Mouse (Mus musculus) neural tube, embryonic 15.5 days (tissue): ENCODE measurements around the gene Ift22. TPM values are rescaled to one million over a fixed set of nuclear protein-coding genes. Genes with fewer than 3 reads are reported as not detected.
"Not testable (repeated sequence)": the region's sequence is repeated elsewhere in the genome, so short reads cannot be mapped to it uniquely, and the experiment has no call there.

Experiments used
- ATAC-seq: fragments of 200-750 bp; cut with Nextera tagmentation; 2 replicates; pipeline ENCODE4 v1.8.0; 2017; ENCODE audit warnings: mild to moderate bottlenecking, moderate TSS enrichment, moderate library complexity; ENCODE audit not compliant: low FRiP score
- H3K27ac ChIP-seq: fragments of 300-500 bp; sonication (generic); replicated peaks from 2 replicates; pipeline ENCODE4 v1.5.1; 2015; ENCODE audit warnings: mild to moderate bottlenecking, inconsistent platforms
- H3K27me3 ChIP-seq: fragments of 300-500 bp; sonication (generic); replicated peaks from 2 replicates; pipeline ENCODE4 v1.6.1; 2015; ENCODE audit warnings: inconsistent platforms
- H3K36me3 ChIP-seq: fragments of 300-500 bp; sonication (generic); 2 replicates; pipeline ENCODE4 v1.6.1; 2015; ENCODE audit warnings: inconsistent platforms
- H3K4me1 ChIP-seq: fragments of 300-500 bp; sonication (generic); 2 replicates; pipeline ENCODE4 v1.6.1; 2015; ENCODE audit warnings: inconsistent platforms
- H3K4me2 ChIP-seq: fragments of 300-500 bp; sonication (generic); 2 replicates; pipeline ENCODE4 v1.6.1; 2015; ENCODE audit warnings: inconsistent platforms, mild to moderate bottlenecking, moderate library complexity
- H3K4me3 ChIP-seq: fragments of 300-500 bp; sonication (generic); replicated peaks from 2 replicates; pipeline ENCODE4 v1.5.1; 2015; ENCODE audit warnings: mild to moderate bottlenecking, inconsistent platforms
- H3K9ac ChIP-seq: fragments of 300-500 bp; sonication (generic); replicated peaks from 2 replicates; pipeline ENCODE4 v1.6.1; 2015; ENCODE audit warnings: mild to moderate bottlenecking, inconsistent platforms
- H3K9me3 ChIP-seq: fragments of 300-500 bp; sonication (generic); replicated peaks from 2 replicates; pipeline ENCODE4 v1.6.1; 2016; ENCODE audit warnings: inconsistent platforms
- WGBS: fragments of 180-500 bp; shearing (Covaris S2); methylation state at CpG from one replicate; pipeline ENCODE4 v1.1.7; 2015; ENCODE audit warnings: mixed read lengths; 5-methylcytosine and 5-hydroxymethylcytosine counted together
- polyA plus RNA-seq: library from polyadenylated mRNA; unstranded; fragments of >200 nt; fragmentation: Nextera tagmentation; extraction: Ambion mirVana; gene quantifications from 2 replicates; pipeline ENCODE4 v1.2.1, GENCODE M21; 2015

Ift22 gene
- polyA plus RNA-seq, 1 experiment from 2014 or later, result 115 TPM

GRCm38 (mm10) chr5:136935905-136936695 lies 28.1 kb downstream of the Ift22 start:
- Histone ChIP-seq H3K27me3 (no peaks in the 10 kb centered on the region), H3K9me3 (no peaks in the 10 kb centered on the region), H3K9ac (no peak overlapping the region), H3K4me2 (no peak overlapping the region), H3K36me3 (no peaks in the 10 kb centered on the region), H3K27ac (no peak overlapping the region), H3K4me3 (no peak overlapping the region), H3K4me1 (no peaks in the 10 kb centered on the region)
- WGBS, result 67% methylated on average over 7 of the region's 7 CpGs
- ATAC-seq, result no peak

GRCm38 (mm10) chr5:136936750-136937149 lies 28.8 kb downstream of the Ift22 start:
- Histone ChIP-seq H3K4me3 (no peak overlapping the region), H3K9me3 (no peaks in the 10 kb centered on the region)
- ATAC-seq, result no peak

GRCm38 (mm10) chr5:136937621-136938020 lies 29.7 kb downstream of the Ift22 start:
- 94% methylated on average over 5 of the region's 5 CpGs for WGBS
- Histone ChIP-seq H3K4me3 (no peak overlapping the region), H3K9me3 (no peaks in the 10 kb centered on the region), H3K4me1 (no peaks in the 10 kb centered on the region), H3K27me3 (no peaks in the 10 kb centered on the region), H3K36me3 (no peaks in the 10 kb centered on the region), H3K4me2 (no peak overlapping the region), H3K27ac (no peak overlapping the region), H3K9ac (no peak overlapping the region)
- ATAC-seq, result no peak

More at GRCm38 (mm10) chr5:136936750-136937149, 28.8 kb downstream of the Ift22 start:
- Histone ChIP-seq H3K36me3 (no peaks in the 10 kb centered on the region), H3K4me2 (no peak overlapping the region), H3K4me1 (no peaks in the 10 kb centered on the region), H3K27me3 (no peaks in the 10 kb centered on the region), H3K27ac (no peak overlapping the region), H3K9ac (no peak overlapping the region)
- 89% methylated on average over 6 of the region's 6 CpGs for WGBS

- no peak for ATAC-seq
- no peak overlapping the region for H3K9ac ChIP-seq
- no peaks in the 10 kb centered on the region for H3K27me3 ChIP-seq
- WGBS, result 64% methylated on average over 7 of the region's 7 CpGs
- no peaks in the 10 kb centered on the region for H3K4me1 ChIP-seq
- H3K27ac ChIP-seq, result no peak overlapping the region
- H3K4me2 ChIP-seq, result no peak overlapping the region
- H3K4me3 ChIP-seq, result no peak overlapping the region
- H3K9me3 ChIP-seq, result no peaks in the 10 kb centered on the region
- no peaks in the 10 kb centered on the region for H3K36me3 ChIP-seq
Observed at GRCm38 (mm10) chr5:136939284-136939683, 31.3 kb downstream of the Ift22 start.

GRCm38 (mm10) chr5:136940029-136940428 lies 32.1 kb downstream of the Ift22 start:
- not testable (repeated sequence) for H3K36me3 ChIP-seq, H3K27me3 ChIP-seq, H3K4me1 ChIP-seq, H3K9me3 ChIP-seq, ATAC-seq, H3K9ac ChIP-seq, H3K4me3 ChIP-seq, H3K27ac ChIP-seq, H3K4me2 ChIP-seq
- 87% methylated on average over 6 of the region's 6 CpGs for WGBS

GRCm38 (mm10) chr5:136940845-136941560 lies 33.1 kb downstream of the Ift22 start:
- no peak for ATAC-seq
- Histone ChIP-seq H3K27ac (no peak overlapping the region), H3K9ac (no peak overlapping the region), H3K4me2 (no peak overlapping the region), H3K4me1 (no peaks in the 10 kb centered on the region), H3K27me3 (no peaks in the 10 kb centered on the region), H3K9me3 (no peaks in the 10 kb centered on the region), H3K36me3 (no peaks in the 10 kb centered on the region), H3K4me3 (no peak overlapping the region)
- WGBS, result 87% methylated on average over 12 of the region's 12 CpGs

GRCm38 (mm10) chr5:136942781-136943180 lies 34.8 kb downstream of the Ift22 start:
- H3K36me3 ChIP-seq, result no peaks in the 10 kb centered on the region
- H3K9ac ChIP-seq, result no peak overlapping the region
- no peaks in the 10 kb centered on the region for H3K4me1 ChIP-seq
- no peak for ATAC-seq
- H3K27me3 ChIP-seq, result no peaks in the 10 kb centered on the region
- no peak overlapping the region for H3K4me2 ChIP-seq
- WGBS, result 83% methylated on average over 3 of the region's 3 CpGs
- H3K9me3 ChIP-seq, result no peaks in the 10 kb centered on the region
- H3K27ac ChIP-seq, result no peak overlapping the region
- H3K4me3 ChIP-seq, result no peak overlapping the region

- Histone ChIP-seq H3K9ac (no peak overlapping the region), H3K9me3 (no peaks in the 10 kb centered on the region), H3K27ac (no peak overlapping the region), H3K4me3 (no peak overlapping the region), H3K4me2 (no peak overlapping the region), H3K36me3 (no peaks in the 10 kb centered on the region), H3K4me1 (no peaks in the 10 kb centered on the region), H3K27me3 (no peaks in the 10 kb centered on the region)
- 79% methylated on average over 2 of the region's 2 CpGs for WGBS
- ATAC-seq, result no peak
Observed at GRCm38 (mm10) chr5:136943382-136943781, 35.4 kb downstream of the Ift22 start.

- Histone ChIP-seq H3K36me3 (no peaks in the 10 kb centered on the region), H3K4me3 (no peak overlapping the region), H3K4me1 (no peaks in the 10 kb centered on the region), H3K27me3 (no peaks in the 10 kb centered on the region), H3K4me2 (no peak overlapping the region), H3K9me3 (no peaks in the 10 kb centered on the region), H3K9ac (no peak overlapping the region), H3K27ac (no peak overlapping the region)
- 87% methylated on average over 12 of the region's 12 CpGs for WGBS
- ATAC-seq, result no peak
Observed at GRCm38 (mm10) chr5:136945084-136945483, 37.1 kb downstream of the Ift22 start.

GRCm38 (mm10) chr5:136947874-136948273 lies 39.9 kb downstream of the Ift22 start:
- no peak overlapping the region for H3K4me3 ChIP-seq
- H3K4me2 ChIP-seq, result no peak overlapping the region
- H3K27ac ChIP-seq, result no peak overlapping the region
- H3K9ac ChIP-seq, result no peak overlapping the region
- ATAC-seq, result no peak
- H3K4me1 ChIP-seq, result no peaks in the 10 kb centered on the region
- no peaks in the 10 kb centered on the region for H3K36me3 ChIP-seq
- H3K27me3 ChIP-seq, result no peaks in the 10 kb centered on the region
- H3K9me3 ChIP-seq, result no peaks in the 10 kb centered on the region

- ATAC-seq, H3K4me2 ChIP-seq, H3K9ac ChIP-seq, H3K4me3 ChIP-seq, H3K27me3 ChIP-seq, H3K27ac ChIP-seq, H3K9me3 ChIP-seq, H3K36me3 ChIP-seq: not testable (repeated sequence)
- peaks cover 12% of the 10 kb centered on the region for H3K4me1 ChIP-seq
- WGBS, result 80% methylated on average over 14 of the region's 14 CpGs
Observed at GRCm38 (mm10) chr5:136949551-136950336, 41.8 kb downstream of the Ift22 start.
